Mouse (Mus musculus): ENCODE results near the gene Dqx1. TPM values are rescaled to one million over a fixed set of nuclear protein-coding genes. Genes with fewer than 3 reads are reported as not detected.

Gene Dqx1
- total RNA-seq, 2 experiments from 2014 or later: 0.26 to 0.32 TPM

DNA sequence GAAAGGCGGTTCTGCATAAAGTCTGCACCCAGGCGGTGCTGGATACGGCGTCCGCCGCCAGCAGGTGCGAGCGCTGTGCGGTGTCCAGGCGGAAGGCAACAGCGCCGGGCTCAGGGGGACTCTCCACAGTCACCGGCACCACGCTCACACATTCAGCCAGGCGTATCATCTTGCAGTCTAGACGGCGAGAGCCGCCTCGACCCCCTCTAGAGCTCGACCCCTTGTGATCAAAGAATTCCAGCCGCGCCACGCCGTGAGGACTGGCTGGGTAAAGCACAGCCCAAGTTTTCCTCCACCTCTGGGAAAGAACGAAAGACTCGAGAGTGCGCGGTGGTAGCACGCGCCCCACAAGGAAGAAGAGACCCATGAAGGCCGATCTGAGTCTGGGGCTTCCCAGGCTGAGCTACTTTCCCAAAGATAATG lies 24.9 kb upstream of the Dqx1 start:
- peak in 1 of 2 experiments; percentile 48 for DNase-seq
- intact Hi-C loops (cut with DNase I): no loop called here

DNA sequence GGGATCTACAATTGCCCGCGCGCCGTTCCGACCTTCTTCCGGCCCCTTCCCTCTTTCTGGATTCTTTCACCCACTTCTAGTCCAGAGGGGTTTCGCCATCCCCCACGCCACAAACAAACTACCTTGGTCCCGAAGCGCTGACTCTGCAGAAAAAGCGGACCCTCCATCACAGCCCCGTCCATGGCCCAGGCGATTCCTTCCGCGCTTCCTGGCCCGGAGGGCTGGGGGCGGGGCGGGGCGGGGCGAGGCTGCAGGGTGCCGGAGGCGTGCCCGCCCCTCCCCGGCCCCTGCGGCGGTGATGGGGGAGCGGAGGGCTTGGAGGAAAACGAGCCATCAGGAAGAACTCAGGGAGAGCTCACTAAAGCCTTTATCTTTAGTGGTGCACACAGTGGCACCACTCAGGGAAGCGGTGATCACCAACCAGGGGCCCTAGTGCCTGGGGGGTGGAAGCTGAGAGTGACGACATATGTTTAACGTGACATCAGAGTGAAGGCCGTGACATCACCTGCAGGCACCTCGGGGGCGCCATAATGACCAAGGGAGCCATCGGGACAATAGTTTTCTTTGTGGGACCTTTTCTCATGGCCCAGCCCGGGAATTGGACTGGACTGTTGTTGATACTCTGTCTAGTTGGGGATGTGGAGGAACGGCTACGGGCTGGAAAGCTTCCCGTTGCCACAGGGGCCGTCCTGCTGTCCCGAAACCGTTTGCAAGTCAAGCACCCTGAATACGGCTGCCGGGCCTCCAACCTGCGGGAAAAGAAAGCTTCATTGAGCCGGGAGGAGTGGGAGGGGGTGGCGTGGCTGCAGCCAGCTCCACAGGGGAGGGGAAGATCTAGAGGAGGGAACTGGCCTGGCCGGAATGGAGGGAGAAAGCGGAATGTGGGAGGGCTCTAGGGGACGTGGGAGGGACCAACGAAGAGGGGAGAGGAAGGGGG lies 24.1 kb upstream of the Dqx1 start, which contains the start of the genes Dok1 and Loxl3:
Dok1 (minus strand) TSS at position 223 of the 937 bp plus-strand sequence.
Loxl3 (plus strand) TSS at position 925 of the 937 bp plus-strand sequence.
- intact Hi-C loops (cut with DNase I): no loop called here
- DNase-seq: peak; percentile 68 to 71

DNA sequence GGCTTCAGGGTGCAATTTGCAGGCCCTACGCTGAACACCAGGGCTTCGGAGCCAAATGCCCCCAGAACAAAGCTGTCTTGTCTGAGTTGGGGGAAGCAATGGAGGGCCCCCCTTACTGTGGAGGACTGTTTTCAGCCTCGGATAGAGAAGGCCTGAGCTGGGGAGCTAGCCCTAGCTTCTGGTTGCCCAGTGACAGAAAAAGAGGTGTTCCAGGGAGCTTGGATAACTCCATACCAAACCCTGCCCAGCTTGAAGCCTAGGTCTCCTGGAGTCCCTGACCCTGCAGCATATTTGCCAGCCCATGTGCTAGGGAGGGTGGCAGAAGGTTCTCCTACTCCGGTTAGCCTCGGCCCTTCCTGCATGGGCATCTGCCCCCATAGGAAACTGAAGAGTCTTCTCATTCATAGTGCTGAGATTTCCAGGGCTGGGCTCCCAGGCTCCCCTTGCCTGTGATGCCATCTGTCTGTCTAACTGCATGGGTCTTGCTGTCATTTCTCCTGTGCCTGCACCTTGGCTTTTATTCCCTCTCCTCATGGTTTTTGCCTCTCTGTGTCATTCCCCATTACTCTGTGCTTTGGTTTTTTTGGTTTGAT lies 23.1 kb upstream of the Dqx1 start:
- DNase-seq: no peak
- intact Hi-C loops (cut with DNase I): no loop called here

DNA sequence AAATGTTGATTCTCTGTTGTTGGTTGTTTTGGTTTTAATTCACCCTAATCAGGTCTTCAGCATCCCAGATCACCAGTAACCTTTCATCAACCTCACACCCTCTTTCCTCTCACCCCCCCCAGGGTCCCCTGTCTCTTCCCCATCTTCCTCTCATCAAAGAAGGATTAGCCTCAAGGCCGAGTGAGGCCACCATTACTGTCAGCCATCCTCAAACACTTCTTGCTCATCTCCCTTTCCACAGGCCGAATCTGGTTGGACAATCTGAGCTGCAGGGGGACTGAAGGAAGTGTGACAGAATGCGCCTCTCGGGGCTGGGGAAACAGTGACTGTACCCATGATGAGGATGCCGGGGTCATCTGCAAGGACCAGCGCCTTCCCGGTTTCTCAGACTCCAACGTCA lies 20.5 kb upstream of the Dqx1 start:
- intact Hi-C loops (cut with DNase I): no loop called here

DNA sequence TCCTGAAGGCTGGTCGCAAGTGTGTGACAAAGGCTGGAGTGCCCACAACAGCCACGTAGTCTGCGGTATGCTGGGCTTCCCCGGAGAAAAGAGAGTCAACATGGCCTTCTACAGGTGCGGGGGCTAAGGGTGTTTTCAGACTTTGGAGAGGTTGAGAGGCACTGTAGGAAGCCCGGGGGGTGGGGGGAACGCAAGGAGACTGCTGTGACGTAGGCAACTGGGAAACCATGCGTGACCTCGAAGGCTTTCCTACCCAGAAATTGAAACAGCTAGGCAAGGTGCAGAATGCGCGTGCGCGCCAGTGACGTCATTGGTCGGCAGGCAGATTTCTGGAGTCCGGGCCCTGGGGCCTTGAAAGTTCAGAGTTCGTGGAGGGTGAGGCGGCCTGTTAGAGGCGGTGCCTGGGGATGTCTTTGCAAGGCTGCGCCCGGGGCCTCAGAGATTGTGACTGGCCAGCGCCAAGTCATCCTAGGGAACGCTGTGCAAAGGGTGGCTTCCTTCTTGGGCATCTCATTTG lies 19.1 kb upstream of the Dqx1 start:
- DNase-seq: peak; percentile 89 to 96
- intact Hi-C loops (cut with DNase I): no loop called here

More for the DNA sequence above, 20.5 kb upstream of the Dqx1 start:
- DNase-seq: no peak

DNA sequence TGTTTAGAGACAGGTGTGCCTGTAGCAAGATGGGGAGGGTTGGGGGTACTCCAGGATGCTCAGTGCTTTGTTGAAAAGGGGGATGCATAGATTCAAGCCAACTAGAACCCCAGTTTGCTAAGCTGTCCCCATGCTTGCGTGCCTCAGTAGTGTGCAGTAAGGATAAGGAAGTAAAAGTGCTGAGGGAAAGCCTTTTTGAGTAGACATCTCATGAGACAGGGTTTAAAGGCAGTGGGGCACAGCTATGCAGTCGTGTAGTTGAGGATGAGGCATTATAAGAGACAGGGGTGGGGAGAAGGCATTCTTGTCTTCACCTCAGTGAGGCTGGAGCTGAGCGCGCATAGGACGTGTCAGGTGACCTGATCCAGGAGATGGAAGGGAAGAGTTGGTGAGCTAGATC lies 17.0 kb upstream of the Dqx1 start:
- intact Hi-C loops (cut with DNase I): no loop called here
- DNase-seq: no peak

DNA sequence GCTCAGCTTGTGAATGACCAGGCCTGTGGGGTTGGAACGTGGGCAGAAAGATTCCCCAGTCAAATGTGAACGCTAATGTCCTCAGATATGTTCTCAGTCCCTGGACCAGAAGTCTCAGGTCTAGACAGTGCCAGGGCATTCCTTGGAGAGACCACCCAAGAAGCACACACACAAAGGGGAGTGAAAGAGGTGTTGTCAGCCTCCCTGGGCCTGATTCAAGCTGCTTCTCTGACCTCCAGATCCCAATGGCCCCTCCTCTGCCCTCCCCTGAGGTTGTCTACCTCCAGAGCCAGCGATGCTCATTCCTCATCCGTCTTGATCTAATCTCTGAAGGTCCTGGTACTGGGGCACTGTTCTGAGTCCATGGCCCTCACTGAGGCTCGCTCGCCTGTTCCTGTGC lies 14.1 kb upstream of the Dqx1 start:
- no peak for DNase-seq
- intact Hi-C loops (cut with DNase I): no loop called here

DNA sequence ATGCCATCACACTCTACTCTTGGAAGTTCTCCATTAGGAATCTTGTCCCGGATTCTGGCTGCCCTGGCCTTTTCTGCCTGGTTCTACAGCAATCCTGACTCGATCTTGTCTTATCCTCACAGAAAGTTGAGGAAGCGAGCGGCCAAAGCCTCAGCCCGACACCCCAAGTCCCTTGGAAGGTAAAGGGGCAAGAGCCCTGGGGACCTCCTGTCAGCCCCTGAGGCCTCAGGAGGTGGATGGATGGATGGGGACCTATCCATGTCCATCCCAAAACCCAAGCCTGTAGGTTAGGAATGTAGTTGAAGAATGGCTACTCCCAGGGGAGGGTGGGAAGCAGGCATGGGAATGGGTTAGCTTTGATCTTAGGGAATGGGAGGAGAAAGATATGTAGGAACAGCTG lies 13.7 kb upstream of the Dqx1 start:
- intact Hi-C loops (cut with DNase I): no loop called here
- DNase-seq: no peak

DNA sequence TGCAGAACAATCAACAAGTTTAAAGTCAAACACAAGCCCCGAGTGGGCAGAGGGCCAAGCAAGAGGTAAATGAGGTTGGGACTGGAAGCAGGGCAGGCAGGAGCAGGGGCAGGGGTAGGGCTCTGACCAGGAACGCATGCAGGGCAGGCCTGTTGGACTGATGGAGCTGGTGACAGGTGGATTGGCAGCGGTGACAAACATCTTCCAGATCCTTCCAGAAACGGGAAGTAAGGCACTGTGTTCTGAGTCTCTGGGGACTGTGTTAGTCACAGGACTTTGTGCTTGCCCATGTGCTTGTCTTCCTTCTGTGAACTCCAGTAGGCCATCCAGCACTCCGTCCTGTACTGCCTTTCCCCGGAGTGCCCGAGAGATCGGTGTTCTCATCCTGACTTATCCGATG lies 12.9 kb upstream of the Dqx1 start:
- no peak for DNase-seq
- intact Hi-C loops (cut with DNase I): no loop called here

DNA sequence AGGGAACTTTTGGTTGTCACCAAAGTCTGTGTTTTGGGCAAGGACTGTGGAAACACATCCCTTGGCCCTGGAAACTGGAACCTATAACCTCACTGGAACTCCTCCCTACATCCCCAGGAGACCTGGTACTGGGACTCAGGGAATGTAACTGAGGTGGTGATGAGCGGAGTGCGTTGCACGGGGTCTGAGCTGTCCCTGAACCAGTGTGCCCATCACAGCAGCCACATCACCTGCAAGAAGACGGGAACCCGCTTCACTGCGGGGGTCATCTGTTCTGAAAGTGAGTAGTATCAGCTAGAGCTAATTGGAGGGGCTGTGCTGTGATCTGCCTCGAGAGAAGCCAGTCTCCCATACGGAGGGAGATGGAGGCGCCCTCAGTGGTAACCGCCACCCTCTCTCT lies 8.3 kb upstream of the Dqx1 start:
- DNase-seq: no peak
- intact Hi-C loops (cut with DNase I): no loop called here

DNA sequence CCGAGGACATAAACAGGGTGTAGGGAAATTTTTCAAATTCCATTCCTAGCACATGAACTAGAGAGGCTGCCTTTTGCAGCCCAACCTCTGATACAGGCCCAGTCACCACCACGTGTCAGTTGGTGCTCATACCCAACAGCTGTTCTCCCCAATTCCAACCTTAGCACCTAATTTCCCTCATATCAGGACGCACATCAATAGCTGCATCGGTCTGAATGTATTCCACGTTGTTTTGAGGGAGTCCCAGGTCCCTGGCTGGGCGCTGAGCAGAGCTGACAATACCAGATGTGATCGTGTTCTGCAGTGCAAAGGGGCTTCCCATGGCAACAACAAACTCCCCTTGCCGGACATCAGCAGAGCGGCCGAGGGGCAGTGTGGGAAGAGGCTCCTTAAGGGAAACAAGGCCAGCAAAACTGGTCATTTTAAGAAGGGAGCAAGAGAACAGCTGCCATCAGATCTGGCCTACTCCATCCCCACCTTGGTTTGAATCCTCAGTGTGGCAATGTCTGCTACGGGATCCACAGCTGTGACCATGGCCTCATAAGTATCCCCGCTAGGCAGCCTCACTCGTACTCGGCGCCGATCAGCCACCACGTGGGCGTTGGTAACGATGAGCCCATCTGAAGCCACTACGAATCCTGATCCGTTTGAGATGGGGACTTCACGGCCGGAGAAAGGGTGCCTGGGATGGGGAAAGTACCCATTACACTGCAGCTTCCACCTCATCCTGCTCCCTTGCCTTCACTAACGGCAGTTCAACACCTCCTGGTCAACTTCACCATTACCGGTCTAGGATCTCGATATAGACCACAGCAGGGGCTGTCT lies 4.3 kb upstream of the Dqx1 start:
- intact Hi-C loops (cut with DNase I): loop anchor here (5.0 kb wide), 1 partner anchor 56 kb away; no protein-coding TSS in a partner anchor

DNA sequence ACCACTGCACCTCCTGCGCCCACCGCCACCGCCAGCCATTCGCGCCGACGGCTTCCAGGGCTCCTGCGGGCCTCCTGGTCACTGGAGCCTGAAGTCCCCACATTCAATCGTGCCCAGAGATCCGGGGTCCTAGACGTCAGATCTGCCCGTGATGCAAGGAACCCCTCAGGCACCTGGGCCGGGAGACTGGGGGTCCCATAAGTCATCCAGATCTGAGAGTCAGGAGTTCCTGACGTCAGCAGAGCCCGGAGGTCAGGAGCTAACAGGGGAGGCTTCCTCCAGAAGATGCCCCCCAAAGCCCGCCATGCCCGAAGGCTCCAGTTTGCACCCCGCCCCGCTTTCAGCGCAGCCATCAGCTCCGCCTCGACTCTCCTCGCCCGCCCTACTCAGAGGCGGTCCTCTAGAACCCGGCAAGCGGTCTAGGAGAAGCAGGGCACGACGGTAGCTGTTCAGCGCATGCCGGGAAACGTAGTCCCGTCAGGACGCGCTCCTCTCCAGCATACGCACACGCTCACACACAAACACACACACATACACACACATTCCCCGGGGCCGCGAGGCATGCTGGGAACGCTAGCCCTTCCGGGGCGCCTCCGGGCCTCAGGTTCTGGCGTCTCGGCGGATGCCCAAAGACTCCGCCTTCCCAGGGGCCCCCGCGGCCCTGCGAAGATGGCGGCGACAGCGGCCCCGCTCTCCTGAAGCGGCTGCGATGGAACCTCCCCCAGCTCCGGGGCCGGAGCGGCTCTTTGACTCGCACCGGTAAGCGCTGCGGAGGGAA lies 3.4 kb upstream of the Dqx1 start, which contains the start of gene Aup1:
Aup1 (plus strand) TSS at position 448 of the 778 bp plus-strand sequence.
- intact Hi-C loops (cut with DNase I): loop anchor here (1.0 to 5.0 kb wide), 2 partner anchors 24 to 57 kb away; no protein-coding TSS in a partner anchor
- peak; percentile 91 to 96 for DNase-seq

More for the DNA sequence above, 4.3 kb upstream of the Dqx1 start:
- no peak for DNase-seq

DNA sequence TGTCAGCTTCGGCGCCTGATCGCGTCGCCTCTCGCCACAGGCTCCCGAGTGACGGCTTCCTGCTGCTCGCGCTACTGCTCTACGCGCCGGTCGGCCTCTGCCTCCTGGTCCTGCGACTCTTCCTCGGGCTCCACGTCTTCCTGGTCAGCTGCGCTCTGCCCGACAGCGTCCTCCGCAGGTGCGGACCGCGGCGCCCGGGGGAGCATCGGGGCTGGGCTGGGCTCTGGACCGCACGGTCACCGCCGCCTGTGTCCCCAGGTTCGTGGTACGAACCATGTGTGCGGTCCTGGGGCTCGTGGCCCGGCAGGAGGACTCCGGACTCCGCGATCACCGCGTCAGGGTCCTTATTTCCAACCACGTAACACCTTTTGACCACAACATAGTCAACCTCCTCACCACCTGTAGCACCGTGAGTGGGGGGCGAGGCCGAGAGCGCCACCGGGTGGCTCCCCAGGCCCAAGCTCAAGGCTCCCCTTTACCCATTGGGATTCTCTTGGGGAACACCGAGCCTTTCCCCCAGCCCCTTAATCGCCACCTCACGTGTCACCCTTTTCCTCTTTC lies 2.7 kb upstream of the Dqx1 start, which contains the start of gene Htra2:
Htra2 (minus strand) TSS at position 403 of the 561 bp plus-strand sequence.
- no peak for DNase-seq

DNA sequence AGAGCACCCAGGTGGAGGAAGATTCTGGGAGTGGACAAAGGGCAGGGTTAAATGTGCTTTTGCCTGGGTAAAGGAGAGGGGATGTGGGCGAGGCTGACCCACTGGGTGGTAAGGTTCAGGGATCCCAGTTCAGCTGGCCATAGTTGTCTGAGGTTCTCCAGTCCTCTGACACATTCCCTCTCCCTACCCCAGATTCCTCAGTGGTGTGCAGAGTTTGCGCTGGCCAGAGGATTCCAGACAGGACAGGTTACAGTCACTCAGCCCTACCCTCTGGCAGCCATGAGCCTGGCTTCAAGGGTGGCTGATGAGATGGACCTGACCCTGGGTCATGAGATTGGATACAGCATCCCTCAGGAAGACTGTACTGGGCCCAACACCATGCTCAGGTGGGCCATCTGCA lies 1.1 kb downstream of the Dqx1 start:
- intact Hi-C loops (cut with DNase I): no loop called here
- no peak for DNase-seq

More for the DNA sequence above, 2.7 kb upstream of the Dqx1 start, which contains the start of gene Htra2:
- intact Hi-C loops (cut with DNase I): loop anchor here (1.0 to 5.0 kb wide), 2 partner anchors 23 to 58 kb away; no protein-coding TSS in a partner anchor

DNA sequence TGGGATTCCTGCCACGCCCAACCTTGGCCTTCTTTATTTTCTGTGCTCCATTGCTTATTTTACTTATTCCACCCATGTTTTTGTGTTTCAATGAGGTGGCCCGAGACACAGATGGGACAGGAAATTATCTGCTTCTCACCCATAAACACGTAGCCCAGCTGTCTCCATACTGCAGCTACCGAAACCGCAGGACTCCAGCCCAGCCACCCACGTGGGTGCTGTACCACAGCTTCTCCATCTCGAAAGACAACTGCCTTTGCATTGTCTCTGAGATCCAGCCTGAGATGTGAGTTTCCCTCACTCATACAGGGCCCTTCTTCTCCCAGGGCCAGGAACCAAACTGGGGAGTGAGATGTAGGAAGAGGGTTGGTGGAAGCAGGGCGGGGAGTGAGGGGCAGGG lies 8.4 kb downstream of the Dqx1 start:
- no peak for DNase-seq
- intact Hi-C loops (cut with DNase I): no loop called here

DNA sequence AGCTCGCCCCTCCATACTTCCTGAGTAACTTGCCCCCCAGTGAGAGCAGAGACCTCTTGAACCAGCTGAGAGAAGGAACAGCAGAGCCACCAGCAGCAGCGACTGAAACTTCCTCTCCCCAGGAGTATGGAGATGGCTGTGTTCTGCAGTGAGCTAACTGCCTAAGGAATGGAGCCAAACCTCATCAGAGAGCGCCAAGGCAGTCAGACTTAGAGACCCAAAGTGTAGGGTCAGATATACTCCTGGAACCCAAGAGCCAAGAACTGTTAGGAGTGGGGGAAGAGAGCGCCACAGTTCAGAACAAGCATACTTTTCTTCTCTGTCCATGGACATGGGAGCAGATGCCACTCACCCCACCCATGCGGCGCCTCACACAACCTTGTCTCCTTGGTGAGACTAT lies 8.8 kb downstream of the Dqx1 start:
- DNase-seq: no peak
- intact Hi-C loops (cut with DNase I): no loop called here

DNA sequence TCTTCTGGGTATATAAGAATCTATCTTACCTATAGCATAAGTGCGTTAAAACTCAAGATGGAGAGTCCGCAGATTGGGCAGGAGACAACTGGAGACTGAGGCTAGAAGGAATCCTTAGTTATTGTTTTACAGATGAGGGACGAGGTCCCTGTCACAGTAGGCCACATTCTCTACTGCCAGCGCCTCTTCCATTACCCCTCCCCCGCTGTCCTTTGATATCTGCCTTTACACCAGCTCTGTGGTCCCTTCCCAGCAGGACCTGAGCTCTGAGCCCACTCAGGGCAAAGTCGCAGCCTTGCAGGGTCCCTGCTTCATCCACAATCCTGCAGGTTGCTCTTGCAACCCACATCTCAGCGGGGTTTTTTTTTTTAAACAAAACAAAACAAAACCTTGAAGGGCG lies 10.6 kb downstream of the Dqx1 start:
- intact Hi-C loops (cut with DNase I): no loop called here

DNA sequence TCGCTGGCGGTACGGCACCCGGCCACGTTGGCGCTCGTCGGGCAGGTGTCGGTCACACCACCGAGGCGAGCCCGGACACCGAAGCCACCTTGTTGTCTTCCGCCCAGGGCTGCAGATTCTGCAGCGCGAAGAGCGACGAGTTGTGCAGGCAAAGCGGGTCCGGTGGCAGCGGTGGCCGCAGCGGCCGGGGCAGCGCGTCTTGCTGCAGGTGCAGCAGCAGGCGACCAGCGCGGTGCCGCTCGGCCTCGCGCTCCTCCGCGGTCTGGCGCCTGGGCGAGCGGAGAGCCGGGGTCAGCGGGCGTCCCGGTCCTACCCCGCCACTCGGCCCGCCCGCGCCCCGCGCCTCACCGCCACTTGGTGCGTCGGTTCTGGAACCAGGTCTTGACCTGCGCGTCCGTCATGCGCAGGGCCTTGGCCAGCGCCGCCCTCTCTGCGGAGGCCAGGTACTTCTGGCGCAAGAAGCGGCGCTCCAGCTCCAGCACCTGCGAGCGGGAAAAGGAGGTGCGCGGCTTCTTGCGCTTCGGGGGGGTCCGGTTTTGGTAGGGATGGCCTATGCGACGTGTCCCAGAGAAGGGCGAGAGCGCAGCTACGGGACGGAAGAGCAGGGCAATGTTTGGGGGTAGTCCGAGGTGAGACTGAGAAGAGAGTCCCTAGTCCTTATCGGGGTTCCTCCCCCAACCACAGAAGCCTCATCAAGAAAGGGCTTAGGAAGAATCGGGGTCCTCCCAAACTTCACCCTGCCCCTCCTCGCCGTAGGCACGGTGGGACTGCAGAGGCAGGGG lies 11.3 kb downstream of the Dqx1 start:
- intact Hi-C loops (cut with DNase I): no loop called here
- DNase-seq: no peak

More for the DNA sequence above, 10.6 kb downstream of the Dqx1 start:
- DNase-seq: no peak

Data from gastrocnemius, postnatal 36 days (tissue).